Mouse (Mus musculus) adrenal gland, postnatal 0 days (tissue): ENCODE measurements around the gene Usp47. TPM values are rescaled to one million over a fixed set of nuclear protein-coding genes. Genes with fewer than 3 reads are reported as not detected.

ENCODE experiments used
- polyA plus RNA-seq: library from polyadenylated mRNA; unstranded; fragments of >200 nt; fragmentation: Nextera tagmentation; extraction: Ambion mirVana; gene quantifications from 2 replicates; pipeline ENCODE4 v1.2.1, GENCODE M21; 2015

Usp47 gene
- 25.1 and 33.4 TPM in 2 replicates for polyA plus RNA-seq

DNA sequence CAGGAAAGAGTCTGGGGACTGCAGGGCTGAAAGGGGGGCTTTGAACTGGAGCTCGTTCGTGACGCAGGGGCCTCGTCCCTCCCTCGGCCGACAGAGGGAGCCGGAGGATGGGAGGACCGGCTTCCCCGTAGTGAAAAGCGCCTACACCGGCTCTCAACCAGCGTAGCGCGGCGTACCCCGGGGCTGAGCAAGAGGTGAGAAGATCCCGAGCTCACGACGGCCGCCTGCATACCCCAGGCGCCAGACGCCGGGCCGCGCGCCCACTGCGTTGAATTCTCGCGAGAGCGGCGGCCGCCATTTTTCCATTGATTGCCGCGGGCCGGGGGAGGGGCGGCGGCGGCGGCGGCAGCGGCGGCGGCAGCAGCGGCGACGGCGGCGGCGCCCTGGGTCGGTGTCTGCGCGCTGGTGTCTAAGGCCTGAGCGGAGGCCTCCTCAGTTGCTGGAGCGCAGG is at the start of gene Usp47:
Gene Usp47, plus strand, starts transcription at position 355 of the 451 bp plus-strand sequence.

DNA sequence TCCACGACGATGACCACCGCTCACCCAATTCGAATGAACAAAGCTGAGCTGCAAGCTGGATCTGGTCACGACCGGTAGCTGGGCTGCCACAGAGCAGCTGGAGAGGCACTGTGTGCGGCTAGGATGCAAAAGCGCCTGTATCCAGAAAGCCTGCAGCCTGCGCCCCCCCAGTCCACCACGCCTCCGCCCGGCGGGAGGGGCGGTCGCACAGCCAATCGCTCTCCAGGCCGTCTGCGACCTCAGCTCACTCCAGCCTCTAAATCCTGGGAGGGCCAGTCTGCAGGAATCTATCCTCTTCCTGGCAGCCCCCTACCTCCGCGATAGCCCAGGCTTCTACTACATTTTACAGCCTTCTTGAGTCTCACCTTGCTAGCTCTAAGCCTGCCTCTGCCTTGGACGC is 135.6 kb downstream of the Usp47 start, which contains the start of gene Dkk3:
Gene Dkk3, minus strand, starts transcription at position 116 of the 400 bp plus-strand sequence.

Other genes with a start within 250 kb of the Usp47 start
- 20.1 and 20.6 TPM in 2 replicates for gene Galnt18, start 243.5 kb upstream of the Usp47 start, polyA plus RNA-seq
- gene Dkk3, start 135.6 kb downstream of the Usp47 start, polyA plus RNA-seq, result 17.8 and 22.0 TPM in 2 replicates
- 5.1 and 5.9 TPM in 2 replicates for gene Mical2, start 202.4 kb downstream of the Usp47 start, polyA plus RNA-seq